Mouse (Mus musculus) intestine, embryonic 16.5 days (tissue): ENCODE data around the gene Ppard. TPM values are rescaled to one million over a fixed set of nuclear protein-coding genes. Genes with fewer than 3 reads are reported as not detected.

Source experiments
- ATAC-seq: fragments of 200-750 bp; cut with Nextera tagmentation; 2 replicates; pipeline ENCODE4 v1.8.0; 2017; ENCODE audit warnings: moderate TSS enrichment, moderate library complexity
- H3K27ac ChIP-seq: fragments of 300-500 bp; sonication (generic); 2 replicates; pipeline ENCODE4 v1.5.1; 2014; ENCODE audit warnings: mild to moderate bottlenecking, low read length
- H3K27me3 ChIP-seq: fragments of 300-500 bp; sonication (generic); replicated peaks from 2 replicates; pipeline ENCODE4 v1.6.1; 2014; ENCODE audit warnings: low read length, control low read depth, mixed read lengths; ENCODE audit not compliant: control insufficient read depth, insufficient read depth
- H3K36me3 ChIP-seq: fragments of 300-500 bp; sonication (generic); 2 replicates; pipeline ENCODE4 v1.6.1; 2014; ENCODE audit warnings: low read length, control low read depth; ENCODE audit not compliant: control insufficient read depth, insufficient read depth
- H3K4me1 ChIP-seq: fragments of 300-500 bp; sonication (generic); 2 replicates; pipeline ENCODE4 v1.6.1; 2014; ENCODE audit warnings: low read length, control low read depth, mixed read lengths; ENCODE audit not compliant: control insufficient read depth, insufficient read depth
- H3K4me2 ChIP-seq: fragments of 300-500 bp; sonication (generic); 2 replicates; pipeline ENCODE4 v1.6.1; 2014; ENCODE audit warnings: low read depth, low read length, control low read depth
- H3K4me3 ChIP-seq: fragments of 300-500 bp; sonication (generic); 2 replicates; pipeline ENCODE4 v1.5.1; 2014; ENCODE audit warnings: mild to moderate bottlenecking, low read length
- H3K9ac ChIP-seq: fragments of 300-500 bp; sonication (generic); 2 replicates; pipeline ENCODE4 v1.6.1; 2014; ENCODE audit warnings: low read depth, low read length
- H3K9me3 ChIP-seq: fragments of 300-500 bp; sonication (generic); 2 replicates; pipeline ENCODE4 v1.6.1; 2016; ENCODE audit warnings: low read length, control low read depth; ENCODE audit not compliant: control insufficient read depth
- WGBS: fragments of 180-500 bp; shearing (Covaris S2); extraction: QIAGEN DNeasy Blood & Tissue Kit; methylation state at CpG from one replicate; pipeline ENCODE4 v1.1.7; 2014; 5-methylcytosine and 5-hydroxymethylcytosine counted together
- polyA plus RNA-seq: library from polyadenylated mRNA; unstranded; fragments of >200 nt; fragmentation: Nextera tagmentation; extraction: Ambion mirVana; gene quantifications from 2 replicates; pipeline ENCODE4 v1.2.1, GENCODE M21; 2015

The Ppard gene
- polyA plus RNA-seq, 1 experiment from 2014 or later, result 2.2 TPM

GRCm38 (mm10) chr17:28274739-28275138, 42.2 kb downstream of the Ppard start:
- peaks cover 31% of the 10 kb centered on the region for H3K4me1 ChIP-seq

GRCm38 (mm10) chr17:28277226-28277625, 44.7 kb downstream of the Ppard start:
- Histone ChIP-seq H3K4me3 (no peak overlapping the region), H3K4me1 (peaks cover 34% of the 10 kb centered on the region), H3K27ac (no peak overlapping the region; the same call in 1 of the 2 replicates), H3K27me3 (no peaks in the 10 kb centered on the region), H3K4me2 (no peak overlapping the region), H3K36me3 (no peaks in the 10 kb centered on the region), H3K9me3 (no peaks in the 10 kb centered on the region), H3K9ac (no peak overlapping the region)
- 76% methylated on average over 14 of the region's 14 CpGs for WGBS
- ATAC-seq, result no peak

More at GRCm38 (mm10) chr17:28274739-28275138, 42.2 kb downstream of the Ppard start:
- Histone ChIP-seq H3K9ac (no peak overlapping the region), H3K36me3 (no peaks in the 10 kb centered on the region), H3K4me2 (no peak overlapping the region), H3K27me3 (no peaks in the 10 kb centered on the region), H3K4me3 (no peak overlapping the region), H3K27ac (no peak overlapping the region), H3K9me3 (no peaks in the 10 kb centered on the region)
- 80% methylated on average over 3 of the region's 3 CpGs for WGBS
- no peak for ATAC-seq

- Histone ChIP-seq H3K9ac (no peak overlapping the region), H3K27me3 (no peaks in the 10 kb centered on the region), H3K9me3 (no peaks in the 10 kb centered on the region), H3K4me2 (no peak overlapping the region), H3K4me1 (peaks cover 33% of the 10 kb centered on the region), H3K27ac (0 out of 2 replicates have a peak overlapping the region, but pooled peaks have one; percentile 1), H3K36me3 (no peaks in the 10 kb centered on the region), H3K4me3 (no peak overlapping the region)
- 49% methylated on average over 10 of the region's 10 CpGs for WGBS
- ATAC-seq, result no peak
Observed at GRCm38 (mm10) chr17:28277721-28278120, 45.2 kb downstream of the Ppard start.

GRCm38 (mm10) chr17:28278156-28278555, 45.7 kb downstream of the Ppard start:
- Histone ChIP-seq H3K9ac (no peak overlapping the region), H3K4me3 (no peak overlapping the region), H3K9me3 (no peaks in the 10 kb centered on the region), H3K27ac (0 out of 2 replicates have a peak overlapping the region, but pooled peaks have one; percentile 1), H3K27me3 (no peaks in the 10 kb centered on the region), H3K4me1 (peaks cover 36% of the 10 kb centered on the region), H3K36me3 (no peaks in the 10 kb centered on the region), H3K4me2 (no peak overlapping the region)
- WGBS, result 73% methylated on average over 3 of the region's 3 CpGs
- ATAC-seq, result no peak

GRCm38 (mm10) chr17:28279236-28279635, 46.7 kb downstream of the Ppard start:
- no peaks in the 10 kb centered on the region for H3K27me3 ChIP-seq
- WGBS, result 54% methylated on average over 4 of the region's 4 CpGs
- H3K36me3 ChIP-seq, result no peaks in the 10 kb centered on the region
- H3K4me3 ChIP-seq, result no peak overlapping the region
- no peaks in the 10 kb centered on the region for H3K9me3 ChIP-seq
- no peak overlapping the region for H3K9ac ChIP-seq
- no peak overlapping the region for H3K4me2 ChIP-seq
- H3K27ac ChIP-seq, result no peak overlapping the region
- ATAC-seq, result no peak
- H3K4me1 ChIP-seq, result peaks cover 36% of the 10 kb centered on the region

GRCm38 (mm10) chr17:28279780-28280422, 47.4 kb downstream of the Ppard start:
- no peak overlapping the region for H3K4me2 ChIP-seq
- H3K4me1 ChIP-seq, result peaks cover 38% of the 10 kb centered on the region
- no peak overlapping the region for H3K4me3 ChIP-seq
- H3K27ac ChIP-seq, result no peak overlapping the region; the same call in 1 of the 2 replicates
- no peaks in the 10 kb centered on the region for H3K27me3 ChIP-seq
- H3K36me3 ChIP-seq, result no peaks in the 10 kb centered on the region
- H3K9me3 ChIP-seq, result no peaks in the 10 kb centered on the region
- H3K9ac ChIP-seq, result no peak overlapping the region; the same call in 1 of the 2 replicates
- WGBS, result 66% methylated on average over 15 of the region's 15 CpGs
- no peak for ATAC-seq

GRCm38 (mm10) chr17:28280423-28280800, 47.9 kb downstream of the Ppard start:
- H3K4me1 ChIP-seq, result peaks cover 43% of the 10 kb centered on the region
- no peaks in the 10 kb centered on the region for H3K27me3 ChIP-seq
- ATAC-seq, result no peak
- H3K27ac ChIP-seq, result no peak overlapping the region
- H3K9me3 ChIP-seq, result no peaks in the 10 kb centered on the region
- no peak overlapping the region for H3K4me2 ChIP-seq
- 80% methylated on average over 7 of the region's 7 CpGs for WGBS
- no peaks in the 10 kb centered on the region for H3K36me3 ChIP-seq
- H3K9ac ChIP-seq, result peak overlapping the region; percentile 40; the same call in 1 of the 2 replicates
- no peak overlapping the region for H3K4me3 ChIP-seq

- Histone ChIP-seq H3K27me3 (no peaks in the 10 kb centered on the region), H3K27ac (no peak overlapping the region), H3K36me3 (no peaks in the 10 kb centered on the region), H3K4me1 (peaks cover 43% of the 10 kb centered on the region), H3K9ac (peak overlapping the region; percentile 40; the same call in 1 of the 2 replicates), H3K9me3 (no peaks in the 10 kb centered on the region), H3K4me2 (no peak overlapping the region), H3K4me3 (no peak overlapping the region)
- 0 out of 2 replicates have a peak, but pooled peaks have one; percentile 27 for ATAC-seq
- 30% methylated on average over 5 of the region's 5 CpGs for WGBS
Observed at GRCm38 (mm10) chr17:28280831-28281377, 48.4 kb downstream of the Ppard start.

- 93% methylated on average over 7 of the region's 7 CpGs for WGBS
- H3K9ac ChIP-seq, result no peak overlapping the region
Observed at GRCm38 (mm10) chr17:28281866-28282441, 49.5 kb downstream of the Ppard start.

More at GRCm38 (mm10) chr17:28281866-28282441, 49.5 kb downstream of the Ppard start:
- Histone ChIP-seq H3K4me3 (no peak overlapping the region), H3K4me2 (no peak overlapping the region), H3K4me1 (peaks cover 47% of the 10 kb centered on the region), H3K36me3 (no peaks in the 10 kb centered on the region), H3K9me3 (no peaks in the 10 kb centered on the region), H3K27ac (no peak overlapping the region), H3K27me3 (no peaks in the 10 kb centered on the region)
- no peak for ATAC-seq
